Mouse (Mus musculus) liver, embryonic 16.5 days (tissue): ENCODE measurements at regions not wholly inside any gene's neighbourhood (a gene's known extent, or its start where the extent isn't known, plus 50 kb on each side); places are given as distances from the start of the nearest gene placed in this dataset.

Experiments used
- ATAC-seq: fragments of 200-750 bp; cut with Nextera tagmentation; 2 replicates; pipeline ENCODE4 v1.8.0; 2017; ENCODE audit warnings: low read depth, mild to moderate bottlenecking, moderate number of reproducible peaks, moderate library complexity
- H3K27ac ChIP-seq: fragments of 300-500 bp; sonication (generic); 2 replicates; pipeline ENCODE4 v1.5.1; 2014; ENCODE audit warnings: mild to moderate bottlenecking, low read length
- H3K27me3 ChIP-seq: fragments of 300-500 bp; sonication (generic); 2 replicates; pipeline ENCODE4 v1.6.1; 2014; ENCODE audit warnings: low read depth, low read length, mixed read lengths; ENCODE audit not compliant: control insufficient read depth, insufficient read depth
- H3K36me3 ChIP-seq: fragments of 300-500 bp; sonication (generic); 2 replicates; pipeline ENCODE4 v1.6.1; 2014; ENCODE audit warnings: mild to moderate bottlenecking; ENCODE audit not compliant: control insufficient read depth, insufficient read depth
- H3K4me1 ChIP-seq: fragments of 300-500 bp; sonication (generic); 2 replicates; pipeline ENCODE4 v1.6.1; 2014; ENCODE audit warnings: low read depth, low read length, mixed read lengths; ENCODE audit not compliant: control insufficient read depth
- H3K4me2 ChIP-seq: fragments of 300-500 bp; sonication (generic); 2 replicates; pipeline ENCODE4 v1.6.1; 2014; ENCODE audit warnings: low read depth, low read length, mixed read lengths
- H3K4me3 ChIP-seq: fragments of 300-500 bp; sonication (generic); 2 replicates; pipeline ENCODE4 v1.5.1; 2014; ENCODE audit warnings: low read depth, mild to moderate bottlenecking, low read length
- H3K9ac ChIP-seq: fragments of 300-500 bp; sonication (generic); 2 replicates; pipeline ENCODE4 v1.6.1; 2014; ENCODE audit warnings: low read depth, low read length
- H3K9me3 ChIP-seq: fragments of 300-500 bp; sonication (generic); replicated peaks from 2 replicates; pipeline ENCODE4 v1.6.1; 2016; ENCODE audit warnings: low read length; ENCODE audit not compliant: control insufficient read depth
- whole genome bisulfite sequencing: fragments of 180-500 bp; shearing (Covaris S2); extraction: QIAGEN DNeasy Blood & Tissue Kit; methylation state at CpG from one replicate; pipeline ENCODE4 v1.1.7; 2014; ENCODE audit not compliant: insufficient replicate concordance; 5-methylcytosine and 5-hydroxymethylcytosine counted together

- 43% methylated on average over 4 of the region's 4 CpGs for WGBS
- no peak for ATAC-seq
- Histone ChIP-seq H3K9ac (no peak overlapping the region), H3K4me1 (no peaks in the 10 kb centered on the region), H3K9me3 (no peaks in the 10 kb centered on the region), H3K36me3 (no peaks in the 10 kb centered on the region), H3K4me2 (no peak overlapping the region), H3K27me3 (no peaks in the 10 kb centered on the region), H3K4me3 (no peak overlapping the region), H3K27ac (no peak overlapping the region)
These were observed 52.1 kb upstream of the Fyn start for GRCm38 (mm10) chr10:39316533-39316932.

GRCm38 (mm10) chr10:39315434-39316174, 53.1 kb upstream of the Fyn start:
- Histone ChIP-seq H3K27ac (no peak overlapping the region), H3K9ac (no peak overlapping the region), H3K4me3 (no peak overlapping the region), H3K4me2 (no peak overlapping the region), H3K36me3 (no peaks in the 10 kb centered on the region), H3K4me1 (no peaks in the 10 kb centered on the region), H3K9me3 (no peaks in the 10 kb centered on the region), H3K27me3 (no peaks in the 10 kb centered on the region)
- ATAC-seq, result no peak
- 71% methylated on average over 6 of the region's 6 CpGs for whole genome bisulfite sequencing

GRCm38 (mm10) chr10:39311501-39311900, 57.2 kb upstream of the Fyn start:
- no peaks in the 10 kb centered on the region for H3K9me3 ChIP-seq
- H3K27me3 ChIP-seq, result no peaks in the 10 kb centered on the region
- H3K4me3 ChIP-seq, result no peak overlapping the region
- no peak overlapping the region for H3K9ac ChIP-seq
- H3K27ac ChIP-seq, result no peak overlapping the region
- ATAC-seq, result no peak
- H3K36me3 ChIP-seq, result no peaks in the 10 kb centered on the region
- 66% methylated on average over 1 of the region's 1 CpGs for WGBS
- no peaks in the 10 kb centered on the region for H3K4me1 ChIP-seq
- H3K4me2 ChIP-seq, result no peak overlapping the region

GRCm38 (mm10) chr10:39308535-39308934, 60.1 kb upstream of the Fyn start:
- H3K4me1 ChIP-seq, result no peaks in the 10 kb centered on the region

GRCm38 (mm10) chr10:39292703-39293496, 75.8 kb upstream of the Fyn start:
- H3K27me3 ChIP-seq, result no peaks in the 10 kb centered on the region
- H3K36me3 ChIP-seq, result no peaks in the 10 kb centered on the region
- no peaks in the 10 kb centered on the region for H3K9me3 ChIP-seq
- ATAC-seq, result no peak
- H3K27ac ChIP-seq, result no peak overlapping the region
- H3K9ac ChIP-seq, result no peak overlapping the region
- no peaks in the 10 kb centered on the region for H3K4me1 ChIP-seq
- H3K4me3 ChIP-seq, result no peak overlapping the region
- WGBS, result 39% methylated on average over 11 of the region's 11 CpGs
- no peak overlapping the region for H3K4me2 ChIP-seq

More at GRCm38 (mm10) chr10:39308535-39308934, 60.1 kb upstream of the Fyn start:
- Histone ChIP-seq H3K4me3 (no peak overlapping the region), H3K36me3 (no peaks in the 10 kb centered on the region), H3K27ac (no peak overlapping the region), H3K27me3 (no peaks in the 10 kb centered on the region), H3K4me2 (no peak overlapping the region), H3K9ac (no peak overlapping the region), H3K9me3 (no peaks in the 10 kb centered on the region)
- WGBS, result 48% methylated on average over 1 of the region's 1 CpGs
- ATAC-seq, result no peak

- no peaks in the 10 kb centered on the region for H3K4me1 ChIP-seq
- no peak overlapping the region for H3K9ac ChIP-seq
- H3K27ac ChIP-seq, result no peak overlapping the region
- no peaks in the 10 kb centered on the region for H3K27me3 ChIP-seq
- H3K4me3 ChIP-seq, result no peak overlapping the region
- no peak overlapping the region for H3K4me2 ChIP-seq
- no peaks in the 10 kb centered on the region for H3K9me3 ChIP-seq
- 57% methylated on average over 9 of the region's 9 CpGs for WGBS
- H3K36me3 ChIP-seq, result no peaks in the 10 kb centered on the region
- ATAC-seq, result no peak
These were observed 76.9 kb upstream of the Fyn start for GRCm38 (mm10) chr10:39291747-39292198.

- ATAC-seq, result no peak
- no peak overlapping the region for H3K4me2 ChIP-seq
- no peak overlapping the region for H3K27ac ChIP-seq
These were observed 77.4 kb upstream of the Fyn start for GRCm38 (mm10) chr10:39291134-39291746.

GRCm38 (mm10) chr10:39290245-39290644, 78.4 kb upstream of the Fyn start:
- Histone ChIP-seq H3K4me2 (no peak overlapping the region), H3K4me1 (no peaks in the 10 kb centered on the region), H3K27me3 (no peaks in the 10 kb centered on the region), H3K9ac (no peak overlapping the region), H3K36me3 (no peaks in the 10 kb centered on the region), H3K4me3 (no peak overlapping the region), H3K9me3 (no peaks in the 10 kb centered on the region), H3K27ac (no peak overlapping the region)
- 46% methylated on average over 1 of the region's 1 CpGs for WGBS
- no peak for ATAC-seq

More at GRCm38 (mm10) chr10:39291134-39291746, 77.4 kb upstream of the Fyn start:
- H3K27me3 ChIP-seq, result no peaks in the 10 kb centered on the region
- WGBS, result 58% methylated on average over 8 of the region's 8 CpGs
- H3K36me3 ChIP-seq, result no peaks in the 10 kb centered on the region
- H3K9me3 ChIP-seq, result no peaks in the 10 kb centered on the region
- H3K4me1 ChIP-seq, result no peaks in the 10 kb centered on the region
- no peak overlapping the region for H3K4me3 ChIP-seq
- H3K9ac ChIP-seq, result no peak overlapping the region
